Mouse (Mus musculus) CH12.LX (cell line): ENCODE results near the gene Tchhl1.
"Not testable (repeated sequence)": the region's sequence is repeated elsewhere in the genome, so short reads cannot be mapped to it uniquely, and the experiment has no call there.

Experiments
- CTCF ChIP-seq, 2 experiments: IDR thresholded peaks in 1 of 2; conservative IDR thresholded peaks in 1 of 2; 2 replicates each; pipeline ENCODE4 v1.5.1; 2011 to 2012; ENCODE audit warnings: low read depth in 2 of 2, low read length in 2 of 2, improper control_type of control experiment in 1 of 2, inconsistent platforms in 1 of 2, mild to moderate bottlenecking in 1 of 2, moderate library complexity in 1 of 2
- E2F4 ChIP-seq: IDR thresholded peaks from 2 replicates; pipeline ENCODE4 v1.6.1; 2011; ENCODE audit warnings: low read depth, low read length, improper control_type of control experiment; ENCODE audit not compliant: insufficient replicate concordance
- ETS1 ChIP-seq: conservative IDR thresholded peaks from 2 replicates; pipeline ENCODE4 v1.6.1; 2012; ENCODE audit warnings: low read depth, mild to moderate bottlenecking, inconsistent platforms, low read length, improper control_type of control experiment, moderate library complexity
- MAFK ChIP-seq: IDR thresholded peaks from 2 replicates; pipeline ENCODE4 v1.6.1; 2011; ENCODE audit warnings: low read length, improper control_type of control experiment; ENCODE audit not compliant: insufficient replicate concordance
- MAZ ChIP-seq: IDR thresholded peaks from 2 replicates; pipeline ENCODE4 v1.6.1; 2012; ENCODE audit warnings: low read depth, mild to moderate bottlenecking, inconsistent platforms, low read length, improper control_type of control experiment, moderate library complexity
- MEF2A ChIP-seq: IDR thresholded peaks from 2 replicates; pipeline ENCODE4 v1.6.1; 2014; ENCODE audit warnings: low read depth, mild to moderate bottlenecking, inconsistent platforms, low read length, improper control_type of control experiment, borderline replicate concordance
- MYC ChIP-seq: IDR thresholded peaks from 2 replicates; pipeline ENCODE4 v1.6.1; 2011; ENCODE audit warnings: low read depth, mild to moderate bottlenecking, improper control_type of control experiment, low read length
- POLR2A ChIP-seq: IDR thresholded peaks from 2 replicates; pipeline ENCODE4 v1.6.1; 2011; ENCODE audit warnings: low read depth, mild to moderate bottlenecking, improper control_type of control experiment, low read length
- POLR2AphosphoS2 ChIP-seq: IDR thresholded peaks from 2 replicates; pipeline ENCODE4 v1.6.1; 2011; ENCODE audit warnings: low read depth, low read length, improper control_type of control experiment
- USF1 ChIP-seq: IDR thresholded peaks from 2 replicates; pipeline ENCODE4 v1.6.1; 2014; ENCODE audit warnings: low read depth, mild to moderate bottlenecking, inconsistent platforms, low read length, improper control_type of control experiment
- ZNF384 ChIP-seq: IDR thresholded peaks from 2 replicates; pipeline ENCODE4 v1.6.1; 2012; ENCODE audit warnings: low read depth, low read length, improper control_type of control experiment, inconsistent platforms

DNA sequence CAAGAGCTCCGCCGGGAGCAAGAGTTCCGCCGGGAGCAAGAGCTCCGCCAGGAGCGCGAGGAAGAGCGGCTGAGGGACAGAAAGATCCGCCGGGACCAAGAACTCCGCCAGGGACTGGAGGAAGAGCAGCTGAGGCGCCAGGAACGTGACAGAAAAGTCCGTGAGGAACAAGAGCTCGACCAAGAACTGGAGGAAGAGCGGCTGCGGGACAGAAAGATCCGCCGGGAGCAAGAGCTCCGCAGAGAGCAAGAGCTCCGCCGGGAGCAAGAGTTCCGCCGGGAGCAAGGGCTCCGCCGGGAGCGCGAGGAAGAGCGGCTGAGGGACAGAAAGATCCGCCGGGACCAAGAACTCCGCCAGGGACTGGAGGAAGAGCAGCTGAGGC lies 21.8 kb upstream of the Tchhl1 start:
- TF ChIP-seq CTCF (conservative IDR thresholded peaks at IDR 0.05 in 1 of 2, IDR thresholded peaks at IDR 0.05 in 1 of 2; ENCODE audit: low read depth in 2 of 2, low read length in 2 of 2); POLR2A; MYC; E2F4; ZNF384; MAZ; ETS1; POLR2AphosphoS2; MEF2A; USF1; MAFK: not testable (repeated sequence)
